Mouse (Mus musculus) heart, embryonic 15.5 days (tissue): ENCODE measurements around the gene Zfp740. TPM values are rescaled to one million over a fixed set of nuclear protein-coding genes. Genes with fewer than 3 reads are reported as not detected.
"Not testable (repeated sequence)": the region's sequence is repeated elsewhere in the genome, so short reads cannot be mapped to it uniquely, and the experiment has no call there.

ENCODE experiments used
- ATAC-seq: fragments of 200-750 bp; cut with Nextera tagmentation; replicated peaks from 2 replicates; pipeline ENCODE4 v1.8.0; 2017; ENCODE audit warnings: low read depth, moderate TSS enrichment; ENCODE audit not compliant: insufficient number of reproducible peaks, insufficient read depth, low FRiP score
- H3K27ac ChIP-seq: fragments of 300-500 bp; sonication (generic); 2 replicates; pipeline ENCODE4 v1.5.1; 2015; ENCODE audit warnings: mild to moderate bottlenecking, inconsistent platforms
- H3K27me3 ChIP-seq: fragments of 300-500 bp; sonication (generic); 2 replicates; pipeline ENCODE4 v1.6.1; 2015; ENCODE audit warnings: inconsistent platforms
- H3K36me3 ChIP-seq: fragments of 300-500 bp; sonication (generic); 2 replicates; pipeline ENCODE4 v1.6.1; 2015; ENCODE audit warnings: mild to moderate bottlenecking, inconsistent platforms
- H3K4me1 ChIP-seq: fragments of 300-500 bp; sonication (generic); replicated peaks from 2 replicates; pipeline ENCODE4 v1.6.1; 2015; ENCODE audit warnings: inconsistent platforms
- H3K4me2 ChIP-seq: fragments of 300-500 bp; sonication (generic); 2 replicates; pipeline ENCODE4 v1.6.1; 2015; ENCODE audit warnings: inconsistent platforms, mild to moderate bottlenecking, moderate library complexity
- H3K4me3 ChIP-seq: fragments of 300-500 bp; sonication (generic); 2 replicates; pipeline ENCODE4 v1.5.1; 2015; ENCODE audit warnings: mild to moderate bottlenecking, inconsistent platforms
- H3K9ac ChIP-seq: fragments of 300-500 bp; sonication (generic); 2 replicates; pipeline ENCODE4 v1.6.1; 2015; ENCODE audit warnings: mild to moderate bottlenecking, inconsistent platforms
- H3K9me3 ChIP-seq: fragments of 300-500 bp; sonication (generic); replicated peaks from 2 replicates; pipeline ENCODE4 v1.6.1; 2016; ENCODE audit warnings: inconsistent platforms
- WGBS: fragments of 180-500 bp; shearing (Covaris S2); methylation state at CpG from one replicate; pipeline ENCODE4 v1.1.7; 2015; ENCODE audit warnings: mixed read lengths; 5-methylcytosine and 5-hydroxymethylcytosine counted together
- polyA plus RNA-seq: library from polyadenylated mRNA; unstranded; fragments of >200 nt; fragmentation: Nextera tagmentation; extraction: Ambion mirVana; gene quantifications from 2 replicates; pipeline ENCODE4 v1.2.1, GENCODE M21; 2015

Gene Zfp740
- polyA plus RNA-seq: 25.8 and 34.3 TPM in 2 replicates

- no peaks in the 10 kb centered on the region for H3K27me3 ChIP-seq
- peaks cover 31% of the 10 kb centered on the region for H3K4me1 ChIP-seq
- ATAC-seq: peak; percentile 97
- H3K9me3 ChIP-seq: no peaks in the 10 kb centered on the region
- under 1% methylated on average over 67 of the region's 68 CpGs for WGBS
- peak within 1 kb of the TSS; percentile 86 for H3K9ac ChIP-seq
- H3K36me3 ChIP-seq: peaks cover 15% of the 10 kb centered on the region
- H3K4me2 ChIP-seq: peak within 1 kb of the TSS; percentile 65
- H3K27ac ChIP-seq: peak within 1 kb of the TSS; percentile 98
- peak within 1 kb of the TSS; percentile 68 for H3K4me3 ChIP-seq
Measured at GRCm38 (mm10) chr15:102202971-102203834, at the start of gene Zfp740. Gene Zfp740, plus strand, starts transcription at chr15:102203249.

DNA sequence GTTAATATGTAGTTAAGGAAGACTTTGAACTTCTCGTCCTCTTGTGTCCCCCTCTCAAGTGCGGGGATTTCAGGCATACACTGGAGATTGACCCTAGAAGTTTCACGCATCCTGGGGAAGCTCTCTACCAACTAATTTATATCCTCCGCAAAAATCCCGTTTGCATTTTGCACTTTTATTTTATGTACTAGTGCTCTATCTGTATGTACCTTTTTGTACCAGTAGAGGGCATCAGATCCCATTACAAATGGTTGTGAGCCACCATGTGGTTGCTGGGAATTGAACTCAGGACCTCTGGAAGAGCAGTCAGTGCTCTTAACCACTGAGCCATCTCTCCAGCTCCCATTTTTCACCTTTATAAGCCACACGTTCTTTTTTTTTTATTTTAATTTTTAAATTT is 48.0 kb upstream of the Zfp740 start:
- not testable (repeated sequence) for H3K4me1 ChIP-seq, H3K27ac ChIP-seq

GRCm38 (mm10) chr15:102156836-102157235 is 46.2 kb upstream of the Zfp740 start:
- H3K27me3 ChIP-seq: no peaks in the 10 kb centered on the region
- no peak overlapping the region for H3K4me2 ChIP-seq
- 43% methylated on average over 20 of the region's 20 CpGs for WGBS
- H3K9me3 ChIP-seq: no peaks in the 10 kb centered on the region
- no peaks in the 10 kb centered on the region for H3K4me1 ChIP-seq
- no peak overlapping the region for H3K4me3 ChIP-seq
- no peak overlapping the region for H3K9ac ChIP-seq
- no peaks in the 10 kb centered on the region for H3K36me3 ChIP-seq
- H3K27ac ChIP-seq: no peak overlapping the region
- ATAC-seq: no peak

More for the DNA sequence above, 48.0 kb upstream of the Zfp740 start:
- not testable (repeated sequence) for ATAC-seq, H3K4me3 ChIP-seq, H3K9ac ChIP-seq, H3K4me2 ChIP-seq, H3K27me3 ChIP-seq, H3K9me3 ChIP-seq, H3K36me3 ChIP-seq
- 89% methylated on average over 6 of the region's 6 CpGs for WGBS

- H3K9ac ChIP-seq: no peak overlapping the region
- WGBS: 49% methylated on average over 27 of the region's 27 CpGs
- no peaks in the 10 kb centered on the region for H3K4me1 ChIP-seq
- no peak for ATAC-seq
- no peaks in the 10 kb centered on the region for H3K36me3 ChIP-seq
- no peaks in the 10 kb centered on the region for H3K9me3 ChIP-seq
- no peak overlapping the region for H3K4me2 ChIP-seq
- H3K27ac ChIP-seq: no peak overlapping the region
- H3K4me3 ChIP-seq: no peak overlapping the region
- H3K27me3 ChIP-seq: no peaks in the 10 kb centered on the region
Measured at GRCm38 (mm10) chr15:102160415-102161060, 42.5 kb upstream of the Zfp740 start.

DNA sequence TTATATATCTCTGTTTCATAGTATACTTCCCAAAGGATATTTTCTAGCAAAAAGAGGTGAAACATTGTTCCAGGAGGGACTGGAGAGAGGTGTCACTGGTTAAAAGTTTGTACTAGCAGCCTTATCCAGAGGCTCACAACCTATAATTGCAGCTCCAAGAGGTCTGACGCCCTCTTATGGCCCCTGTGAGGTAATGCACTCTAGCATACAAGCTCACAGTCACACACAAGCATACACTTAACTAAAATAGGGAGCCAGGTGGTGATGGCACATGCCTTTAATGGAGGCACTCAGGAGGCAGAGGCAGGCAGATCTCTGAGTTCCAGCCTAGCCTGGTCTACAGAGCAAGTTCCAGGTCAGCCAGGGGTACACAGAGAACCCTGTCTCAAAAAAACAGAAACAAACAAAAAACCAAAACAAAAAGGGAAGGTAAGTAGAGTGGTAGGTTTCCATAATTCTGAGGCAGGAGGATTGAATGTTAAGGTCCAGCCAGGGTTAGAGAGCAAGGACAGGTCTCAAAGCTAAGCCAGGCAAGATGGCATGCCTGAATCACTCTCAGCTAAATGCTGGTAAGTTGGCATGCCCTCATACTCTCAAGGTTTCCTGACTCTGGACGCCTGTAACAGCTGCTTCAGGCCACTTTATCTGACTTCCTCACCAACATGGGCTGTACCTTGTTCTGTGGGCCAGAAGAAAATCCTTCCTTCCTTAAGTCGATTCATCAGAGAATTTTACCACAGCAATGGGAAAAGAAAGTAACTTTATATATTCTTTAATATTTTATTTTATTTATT is 39.0 kb upstream of the Zfp740 start:
- no peak overlapping the region for H3K9ac ChIP-seq
- no peak overlapping the region for H3K4me2 ChIP-seq
- no peak overlapping the region for H3K4me3 ChIP-seq
- H3K27ac ChIP-seq: no peak overlapping the region
- H3K4me1 ChIP-seq: peaks cover 10% of the 10 kb centered on the region
- H3K9me3 ChIP-seq: no peaks in the 10 kb centered on the region
- H3K27me3 ChIP-seq: no peaks in the 10 kb centered on the region
- no peak for ATAC-seq
- WGBS: 45% methylated on average over 3 of the region's 3 CpGs
- H3K36me3 ChIP-seq: no peaks in the 10 kb centered on the region

- Histone ChIP-seq H3K27ac (no peak overlapping the region), H3K4me3 (no peak overlapping the region), H3K36me3 (no peaks in the 10 kb centered on the region), H3K9ac (no peak overlapping the region), H3K4me1 (peaks cover 10% of the 10 kb centered on the region), H3K9me3 (no peaks in the 10 kb centered on the region), H3K27me3 (no peaks in the 10 kb centered on the region), H3K4me2 (no peak overlapping the region)
- WGBS: 41% methylated on average over 6 of the region's 6 CpGs
- ATAC-seq: no peak
Measured at GRCm38 (mm10) chr15:102165468-102166100, 37.5 kb upstream of the Zfp740 start.

- Histone ChIP-seq H3K9me3 (no peaks in the 10 kb centered on the region), H3K4me3 (no peak overlapping the region), H3K4me2 (no peak overlapping the region), H3K27me3 (no peaks in the 10 kb centered on the region), H3K9ac (no peak overlapping the region), H3K27ac (peak overlapping the region; percentile 53), H3K4me1 (peaks cover 10% of the 10 kb centered on the region), H3K36me3 (no peaks in the 10 kb centered on the region)
- 0 out of 2 replicates have a peak, but pooled peaks have one; percentile 35 for ATAC-seq
- 28% methylated on average over 6 of the region's 6 CpGs for WGBS
Measured at GRCm38 (mm10) chr15:102167620-102168021, 35.4 kb upstream of the Zfp740 start.

DNA sequence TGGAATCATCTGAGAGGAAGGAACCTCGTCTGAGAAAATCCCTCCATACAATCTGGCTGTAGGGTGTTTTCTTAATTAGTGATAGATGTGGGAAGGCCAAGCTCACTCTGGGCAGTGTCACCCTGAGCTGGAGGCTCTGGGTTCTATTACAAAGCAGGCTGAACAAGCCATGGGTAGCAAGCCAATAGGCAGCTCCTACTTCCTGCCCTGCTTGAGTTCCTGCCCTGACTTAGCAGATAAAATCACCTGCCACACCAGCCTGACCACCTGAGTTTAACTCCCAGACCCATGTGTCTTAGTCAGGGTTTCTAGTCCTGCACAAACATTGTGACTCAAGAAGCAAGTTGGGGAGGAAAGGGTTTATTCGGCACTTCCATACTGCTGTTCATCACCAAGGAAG is 34.0 kb upstream of the Zfp740 start:
- Histone ChIP-seq H3K9me3 (no peaks in the 10 kb centered on the region), H3K36me3 (no peaks in the 10 kb centered on the region), H3K4me2 (no peak overlapping the region), H3K4me1 (peaks cover 10% of the 10 kb centered on the region), H3K4me3 (no peak overlapping the region), H3K27ac (no peak overlapping the region), H3K27me3 (no peaks in the 10 kb centered on the region), H3K9ac (no peak overlapping the region)
- ATAC-seq: no peak
- 73% methylated on average over 2 of the region's 2 CpGs for WGBS

GRCm38 (mm10) chr15:102173581-102173980 is 29.5 kb upstream of the Zfp740 start:
- WGBS: 84% methylated on average over 3 of the region's 3 CpGs
- H3K9me3 ChIP-seq: peaks cover 4% of the 10 kb centered on the region; the same call in 1 of the 2 replicates
- no peaks in the 10 kb centered on the region for H3K4me1 ChIP-seq
- H3K27me3 ChIP-seq: no peaks in the 10 kb centered on the region
- peaks cover 4% of the 10 kb centered on the region; the same call in 1 of the 2 replicates for H3K36me3 ChIP-seq
- H3K4me3 ChIP-seq: no peak overlapping the region
- H3K27ac ChIP-seq: no peak overlapping the region
- no peak for ATAC-seq
- no peak overlapping the region for H3K4me2 ChIP-seq
- no peak overlapping the region for H3K9ac ChIP-seq

DNA sequence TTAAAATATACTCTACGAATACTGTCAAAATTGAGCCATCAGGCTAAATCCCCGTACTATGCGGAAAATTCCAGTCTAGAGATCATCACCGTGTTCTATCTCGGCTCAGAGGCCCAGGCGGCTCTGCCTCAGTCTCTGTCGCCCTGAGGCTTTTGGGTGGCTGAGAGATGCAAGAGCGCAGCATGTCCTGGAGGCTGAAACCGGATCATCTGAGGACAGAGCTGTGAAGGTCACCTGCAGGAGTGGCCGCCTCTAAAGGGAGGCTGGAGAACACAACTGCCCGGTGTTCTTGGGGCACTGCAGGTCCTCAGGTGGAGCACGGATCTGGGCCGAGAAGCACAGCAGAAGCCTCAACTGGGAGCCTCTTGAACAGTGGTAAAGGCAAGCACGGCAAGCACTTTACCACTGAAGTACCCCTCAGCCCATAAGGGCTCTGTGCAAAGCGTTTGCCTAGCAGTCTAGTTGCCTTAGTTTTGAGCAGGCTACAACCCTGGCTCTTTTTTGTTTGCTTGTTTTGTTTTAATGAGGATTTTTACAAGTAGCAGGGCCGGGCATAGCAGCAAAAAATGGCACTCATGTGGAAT is 27.2 kb upstream of the Zfp740 start:
- whole genome bisulfite sequencing: 82% methylated on average over 16 of the region's 16 CpGs
- no peak for ATAC-seq

More for the DNA sequence above, 27.2 kb upstream of the Zfp740 start:
- Histone ChIP-seq H3K9ac (no peak overlapping the region), H3K4me2 (no peak overlapping the region), H3K4me3 (no peak overlapping the region), H3K27me3 (no peaks in the 10 kb centered on the region), H3K36me3 (peaks cover 8% of the 10 kb centered on the region; the same call in 1 of the 2 replicates), H3K27ac (no peak overlapping the region), H3K9me3 (peaks cover 4% of the 10 kb centered on the region; the same call in 1 of the 2 replicates), H3K4me1 (no peaks in the 10 kb centered on the region)
